16 mouse cellular contexts compared by ENCODE assay signal in the genomic region with DNA sequence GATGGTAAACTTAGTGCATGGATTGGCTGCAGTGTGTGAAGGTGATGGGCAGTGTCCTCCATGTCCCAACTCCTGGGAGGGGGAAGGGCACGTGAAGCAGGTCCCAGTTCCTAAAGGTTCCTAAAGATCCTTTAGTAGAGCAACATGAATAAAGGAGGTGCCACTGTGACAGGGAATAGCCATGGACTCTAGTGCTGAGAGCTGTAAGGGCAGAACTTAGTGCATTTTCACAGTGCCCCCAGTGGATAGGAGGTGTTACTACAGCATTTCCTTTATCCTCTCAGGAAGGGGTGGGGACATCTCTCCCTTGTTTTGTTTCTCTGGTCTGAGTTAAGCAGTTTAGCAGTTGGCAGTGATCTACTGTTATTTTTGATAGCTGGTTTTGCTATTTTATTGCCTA.
DNase-seq lines count a peak whose midpoint lies in the region; ATAC-seq and TF ChIP-seq lines count a peak whose summit lies in the region.
"Had no signal": no experiment of that assay in that cellular context is flagged by ENCODE, and none has a peak within 500 bp of the region (broad histone marks: within the 10 kb centered on the region; RNA-seq: fewer than 3 reads in every experiment).

No protein-coding gene starts in this region.

- no peak overlapping the region for H3K27ac ChIP-seq in intestine, postnatal 0 days (ENCODE audit: low read depth, low read length)
- H3K27ac ChIP-seq in intestine, embryonic 15.5 days = no peak overlapping the region
- no peak overlapping the region for H3K27ac ChIP-seq in midbrain, postnatal 0 days (ENCODE audit: low read depth, low read length)
- no peak overlapping the region for H3K27ac ChIP-seq in midbrain, embryonic 10.5 days (replicated peaks)
- H3K27ac ChIP-seq: embryonic facial prominence, embryonic 12.5 days; heart, embryonic 13.5 days; hindbrain, embryonic 10.5 days; limb, embryonic 12.5 days had no signal

- no peaks in the 10 kb centered on the region for H3K9me3 ChIP-seq in intestine, postnatal 0 days (ENCODE audit: control insufficient read depth)
- H3K9me3 ChIP-seq in intestine, embryonic 15.5 days = no peaks in the 10 kb centered on the region
- no peaks in the 10 kb centered on the region for H3K9me3 ChIP-seq in midbrain, postnatal 0 days (ENCODE audit: low read length)
- H3K9me3 ChIP-seq in midbrain, embryonic 10.5 days (replicated peaks) = 0 out of 2 replicates have a peak, but pooled peaks cover 3% of the 10 kb centered on the region
- H3K9me3 ChIP-seq in G1E (replicated peaks) = no peaks in the 10 kb centered on the region
- H3K9me3 ChIP-seq: embryonic facial prominence, embryonic 12.5 days; heart, embryonic 13.5 days; hindbrain, embryonic 10.5 days; limb, embryonic 12.5 days had no signal

- H3K27me3 ChIP-seq in intestine, postnatal 0 days (replicated peaks; ENCODE audit: control insufficient read depth, insufficient read depth, low read length) = no peaks in the 10 kb centered on the region
- no peaks in the 10 kb centered on the region for H3K27me3 ChIP-seq in intestine, embryonic 15.5 days (replicated peaks)
- H3K27me3 ChIP-seq in midbrain, postnatal 0 days (ENCODE audit: insufficient read depth, low read length) = no peaks in the 10 kb centered on the region
- H3K27me3 ChIP-seq in midbrain, embryonic 10.5 days (ENCODE audit: low read depth, poor library complexity, severe bottlenecking) = peaks cover 18% of the 10 kb centered on the region
- peaks cover 15% of the 10 kb centered on the region; the same call in 1 of the 2 replicates for H3K27me3 ChIP-seq in G1E (ENCODE audit: insufficient read depth, low read length)

- H3K36me3 ChIP-seq in intestine, postnatal 0 days (ENCODE audit: control insufficient read depth, insufficient read depth) = no peaks in the 10 kb centered on the region
- no peaks in the 10 kb centered on the region for H3K36me3 ChIP-seq in intestine, embryonic 15.5 days
- no peaks in the 10 kb centered on the region for H3K36me3 ChIP-seq in midbrain, postnatal 0 days (ENCODE audit: insufficient read depth, low read length)
- H3K36me3 ChIP-seq in midbrain, embryonic 10.5 days = no peaks in the 10 kb centered on the region
- no peaks in the 10 kb centered on the region for H3K36me3 ChIP-seq in G1E (replicated peaks)
- H3K36me3 ChIP-seq: embryonic facial prominence, embryonic 12.5 days; heart, embryonic 13.5 days; hindbrain, embryonic 10.5 days; limb, embryonic 12.5 days had no signal

- no peak overlapping the region for H3K4me3 ChIP-seq in intestine, postnatal 0 days (ENCODE audit: low read depth, low read length)
- no peak overlapping the region for H3K4me3 ChIP-seq in intestine, embryonic 15.5 days (replicated peaks)
- no peak overlapping the region for H3K4me3 ChIP-seq in midbrain, postnatal 0 days (ENCODE audit: low read depth, low read length)
- no peak overlapping the region for H3K4me3 ChIP-seq in midbrain, embryonic 10.5 days
- H3K4me3 ChIP-seq in G1E (ENCODE audit: low read depth, low read length) = no peak overlapping the region
- H3K4me3 ChIP-seq: embryonic facial prominence, embryonic 12.5 days; heart, embryonic 13.5 days; hindbrain, embryonic 10.5 days; limb, embryonic 12.5 days had no signal

- no peak for DNase-seq in midbrain, postnatal 0 days (ENCODE audit: low spot score)
- DNase-seq in midbrain, embryonic 10.5 days (ENCODE audit: low spot score) = no peak
- DNase-seq in G1E (ENCODE audit: low spot score) = no peak
- peak; percentile 9 for DNase-seq in naive thymus-derived CD4-positive, alpha-beta T cell, adult 2 months (ENCODE audit: low read depth)
- no peak for DNase-seq in kidney, adult 8-10 months
- DNase-seq: adrenal gland, adult 2 months; cerebellum, adult 11-12 months; kidney, adult 2 months; lung, adult 18-20 months; spleen, adult 18-20 months had no signal

- no peak for ATAC-seq in intestine, postnatal 0 days
- no peak for ATAC-seq in intestine, embryonic 15.5 days
- no peak for ATAC-seq in midbrain, postnatal 0 days (ENCODE audit: low FRiP score)
- ATAC-seq in G1E (ENCODE audit: extremely low read depth, insufficient number of reproducible peaks, low FRiP score, poor library complexity, severe bottlenecking) = no peak

- H3K4me1 ChIP-seq in intestine, postnatal 0 days (replicated peaks; ENCODE audit: control insufficient read depth, insufficient read depth, low read length) = no peaks in the 10 kb centered on the region
- H3K4me1 ChIP-seq in intestine, embryonic 15.5 days (replicated peaks) = no peaks in the 10 kb centered on the region; the same call in 1 of the 2 replicates
- peaks cover 3% of the 10 kb centered on the region for H3K4me1 ChIP-seq in midbrain, postnatal 0 days (ENCODE audit: insufficient read depth, low read length)
- H3K4me1 ChIP-seq in midbrain, embryonic 10.5 days = peaks cover 36% of the 10 kb centered on the region
- no peaks in the 10 kb centered on the region for H3K4me1 ChIP-seq in G1E (ENCODE audit: insufficient read depth, low read depth, low read length)
- H3K4me1 ChIP-seq: embryonic facial prominence, embryonic 12.5 days; limb, embryonic 12.5 days had no signal

- no peak overlapping the region for H3K4me2 ChIP-seq in intestine, postnatal 0 days (replicated peaks; ENCODE audit: low read depth)
- H3K4me2 ChIP-seq in intestine, embryonic 15.5 days (replicated peaks) = no peak overlapping the region
- no peak overlapping the region for H3K4me2 ChIP-seq in midbrain, postnatal 0 days (ENCODE audit: low read depth, low read length, poor library complexity, severe bottlenecking)
- H3K4me2 ChIP-seq: embryonic facial prominence, embryonic 12.5 days; heart, embryonic 13.5 days; limb, embryonic 12.5 days had no signal

- peak; percentile 52 for TF ChIP-seq CTCF in intestine, postnatal 0 days (IDR thresholded peaks at IDR 0.05; ENCODE audit: low read depth)
- TF ChIP-seq CTCF in midbrain, postnatal 0 days (IDR thresholded peaks at IDR 0.05) = peak; percentile 53
- TF ChIP-seq CTCF in G1E (IDR thresholded peaks at IDR 0.05; ENCODE audit: low read depth, low read length) = peak; percentile 31; the same call in 1 of the 2 replicates

- no peak overlapping the region for H3K9ac ChIP-seq in intestine, postnatal 0 days (ENCODE audit: low read depth, low read length)
- no peak overlapping the region for H3K9ac ChIP-seq in intestine, embryonic 15.5 days
- no peak overlapping the region for H3K9ac ChIP-seq in midbrain, postnatal 0 days (replicated peaks; ENCODE audit: low read length, poor library complexity, severe bottlenecking)
- H3K9ac ChIP-seq: embryonic facial prominence, embryonic 12.5 days; heart, embryonic 13.5 days; limb, embryonic 12.5 days had no signal

- WGBS in intestine, postnatal 0 days = 96% methylated on average over 1 of the region's 1 CpGs
- 93% methylated on average over 1 of the region's 1 CpGs for WGBS in intestine, embryonic 15.5 days
- WGBS in midbrain, postnatal 0 days = 100% methylated on average over 1 of the region's 1 CpGs
- 89% methylated on average over 1 of the region's 1 CpGs for WGBS in midbrain, embryonic 10.5 days
